Mouse (Mus musculus): Measurements from ENCODE around the gene Dock2. TPM values are rescaled to one million over a fixed set of nuclear protein-coding genes. Genes with fewer than 3 reads are reported as not detected.

Dock2 gene
- polyA plus RNA-seq, 1 experiment: 48.9 TPM

DNA sequence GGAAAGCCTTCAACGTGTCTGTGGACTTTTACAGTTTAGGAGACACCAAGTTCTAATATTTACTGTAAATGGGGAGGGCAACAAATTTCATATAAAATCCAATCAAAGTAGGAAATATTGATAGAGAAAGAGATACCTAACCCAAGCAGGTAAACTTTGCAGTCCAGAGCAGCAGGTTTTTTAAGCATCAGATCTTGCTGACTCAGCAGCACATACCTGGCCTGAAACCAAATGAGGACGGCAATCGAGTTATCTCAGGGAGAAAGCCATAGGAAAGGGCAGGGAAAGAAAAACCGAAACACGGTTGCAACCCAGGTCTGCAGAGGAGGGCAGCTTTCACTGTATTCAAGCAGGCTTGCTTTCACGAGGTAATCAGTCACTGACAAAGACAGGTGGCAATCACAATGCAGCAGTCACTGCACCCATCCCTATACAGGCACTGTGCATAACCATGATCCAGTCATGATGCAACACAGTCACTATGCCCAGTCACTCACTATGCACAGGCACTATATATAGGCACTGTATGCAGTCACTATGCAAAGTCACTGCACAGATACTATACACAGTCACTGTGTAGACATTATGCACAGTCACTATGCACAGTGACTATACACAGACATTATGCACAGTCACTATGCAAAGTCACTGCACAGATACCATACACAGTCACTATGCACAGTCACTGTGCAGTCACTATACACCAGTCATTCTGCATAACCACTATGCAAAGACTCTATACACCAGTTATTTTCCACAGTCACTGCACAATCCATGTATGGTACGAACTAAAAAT lies 258.4 kb downstream of the Dock2 start:
- TF ChIP-seq CTCF (IDR thresholded peaks at IDR 0.05; ENCODE audit: borderline replicate concordance, control insufficient read depth, extremely low read depth, insufficient read depth, low read length, poor library complexity): no peak
- no peak for TF ChIP-seq POLR2A (IDR thresholded peaks at IDR 0.05; ENCODE audit: control insufficient read depth, extremely low read depth, insufficient read depth, low read length, poor library complexity)
- Histone ChIP-seq H3K4me3 (ENCODE audit: control insufficient read depth, insufficient read depth, low read length) (no peak overlapping the region), H3K27me3 (ENCODE audit: control insufficient read depth, insufficient read depth, low read length) (no peaks in the 10 kb centered on the region), H3K27ac (ENCODE audit: control insufficient read depth, insufficient read depth, low read length) (no peak overlapping the region), H3K4me1 (replicated peaks; ENCODE audit: control insufficient read depth, insufficient read depth, low read length) (no peaks in the 10 kb centered on the region), H3K36me3 (ENCODE audit: control insufficient read depth, insufficient read depth, low read length) (no peaks in the 10 kb centered on the region)
- 95% methylated on average over 7 of the region's 7 CpGs for whole genome bisulfite sequencing
- DNase-seq: no peak

DNA sequence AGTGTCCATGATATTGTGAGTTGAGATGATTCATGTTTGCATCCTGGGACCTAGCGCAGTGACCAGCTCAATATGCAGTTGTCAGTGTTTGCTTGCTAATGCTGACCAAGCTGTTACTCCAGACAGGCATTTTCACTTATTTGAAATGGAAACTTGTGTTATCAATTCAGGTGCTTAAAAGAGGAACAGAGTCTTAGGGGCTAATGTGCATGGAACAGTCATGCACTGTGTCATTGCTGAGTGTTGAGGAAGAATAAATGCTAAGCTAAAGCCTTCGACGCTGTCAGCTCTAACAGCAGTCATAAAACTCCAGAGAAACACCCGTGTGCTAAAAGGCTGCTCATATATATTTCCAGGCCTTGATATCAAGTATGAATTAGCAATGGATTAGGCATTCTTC lies 259.1 kb downstream of the Dock2 start:
- Histone ChIP-seq H3K4me1 (replicated peaks; ENCODE audit: control insufficient read depth, insufficient read depth, low read length) (no peaks in the 10 kb centered on the region), H3K27me3 (ENCODE audit: control insufficient read depth, insufficient read depth, low read length) (no peaks in the 10 kb centered on the region), H3K27ac (ENCODE audit: control insufficient read depth, insufficient read depth, low read length) (no peak overlapping the region), H3K4me3 (ENCODE audit: control insufficient read depth, insufficient read depth, low read length) (no peak overlapping the region), H3K36me3 (ENCODE audit: control insufficient read depth, insufficient read depth, low read length) (no peaks in the 10 kb centered on the region)
- 89% methylated on average over 4 of the region's 4 CpGs for WGBS
- TF ChIP-seq CTCF (IDR thresholded peaks at IDR 0.05; ENCODE audit: borderline replicate concordance, control insufficient read depth, extremely low read depth, insufficient read depth, low read length, poor library complexity): no peak
- TF ChIP-seq POLR2A (IDR thresholded peaks at IDR 0.05; ENCODE audit: control insufficient read depth, extremely low read depth, insufficient read depth, low read length, poor library complexity): no peak
- DNase-seq: no peak

DNA sequence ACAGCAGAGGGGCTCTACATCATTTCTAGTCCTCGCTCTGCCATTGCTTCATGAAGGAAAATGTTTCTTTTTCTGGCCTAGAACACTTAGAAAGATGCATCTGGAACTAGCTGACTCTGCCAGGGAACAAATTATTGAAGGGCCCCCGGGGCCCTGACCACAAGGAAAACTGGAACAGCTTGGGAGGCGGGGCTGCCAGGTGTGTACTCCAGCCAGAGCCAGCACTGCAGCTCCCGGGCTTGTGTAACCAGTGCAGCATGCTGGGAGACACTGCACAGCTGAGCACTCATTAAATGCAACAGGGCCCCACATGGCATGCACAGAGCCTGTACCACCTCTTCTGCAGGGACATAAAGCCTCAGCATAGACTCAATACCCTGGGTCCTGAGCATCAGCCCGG lies 265.1 kb downstream of the Dock2 start:
- WGBS: 78% methylated on average over 5 of the region's 5 CpGs
- Histone ChIP-seq H3K27ac (ENCODE audit: control insufficient read depth, insufficient read depth, low read length) (no peak overlapping the region), H3K36me3 (ENCODE audit: control insufficient read depth, insufficient read depth, low read length) (peaks cover 7% of the 10 kb centered on the region), H3K27me3 (ENCODE audit: control insufficient read depth, insufficient read depth, low read length) (no peaks in the 10 kb centered on the region), H3K4me3 (ENCODE audit: control insufficient read depth, insufficient read depth, low read length) (no peak overlapping the region), H3K4me1 (replicated peaks; ENCODE audit: control insufficient read depth, insufficient read depth, low read length) (no peaks in the 10 kb centered on the region)
- DNase-seq: no peak
- no peak for TF ChIP-seq CTCF (IDR thresholded peaks at IDR 0.05; ENCODE audit: borderline replicate concordance, control insufficient read depth, extremely low read depth, insufficient read depth, low read length, poor library complexity)
- no peak for TF ChIP-seq POLR2A (IDR thresholded peaks at IDR 0.05; ENCODE audit: control insufficient read depth, extremely low read depth, insufficient read depth, low read length, poor library complexity)

- H3K4me1 ChIP-seq (replicated peaks; ENCODE audit: control insufficient read depth, insufficient read depth, low read length): no peaks in the 10 kb centered on the region
- H3K27me3 ChIP-seq (ENCODE audit: control insufficient read depth, insufficient read depth, low read length): no peaks in the 10 kb centered on the region
- no peak overlapping the region for H3K27ac ChIP-seq (ENCODE audit: control insufficient read depth, insufficient read depth, low read length)
- DNase-seq: no peak
- TF ChIP-seq CTCF (IDR thresholded peaks at IDR 0.05; ENCODE audit: borderline replicate concordance, control insufficient read depth, extremely low read depth, insufficient read depth, low read length, poor library complexity) (no peak), POLR2A (IDR thresholded peaks at IDR 0.05; ENCODE audit: control insufficient read depth, extremely low read depth, insufficient read depth, low read length, poor library complexity) (no peak)
- 88% methylated on average over 2 of the region's 2 CpGs for WGBS
- H3K36me3 ChIP-seq (ENCODE audit: control insufficient read depth, insufficient read depth, low read length): peaks cover 14% of the 10 kb centered on the region
- H3K4me3 ChIP-seq (ENCODE audit: control insufficient read depth, insufficient read depth, low read length): no peak overlapping the region
These were observed 266.7 kb downstream of the Dock2 start for GRCm38 (mm10) chr11:34516971-34517370.

DNA sequence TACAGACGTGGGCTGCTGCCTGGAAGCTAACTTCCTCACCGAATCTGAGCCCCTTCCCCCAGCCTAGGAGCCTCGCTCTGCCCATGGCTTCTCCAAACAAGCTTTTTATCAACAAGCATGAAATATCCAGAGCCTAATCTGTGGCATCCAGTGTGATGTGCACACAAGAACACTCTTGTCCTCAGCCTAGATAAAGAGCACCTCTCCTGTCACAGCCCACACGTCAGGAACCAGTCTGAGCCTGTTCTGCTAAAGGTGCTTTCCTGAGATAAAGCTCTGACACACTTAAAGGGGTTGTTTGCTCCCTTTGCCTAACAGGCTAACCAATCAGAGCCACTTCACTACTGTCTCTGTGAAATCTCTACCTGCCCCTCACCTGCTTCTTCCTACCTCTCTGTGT lies 268.4 kb downstream of the Dock2 start:
- no peak overlapping the region for H3K27ac ChIP-seq (ENCODE audit: control insufficient read depth, insufficient read depth, low read length)
- no peaks in the 10 kb centered on the region for H3K4me1 ChIP-seq (replicated peaks; ENCODE audit: control insufficient read depth, insufficient read depth, low read length)
- TF ChIP-seq CTCF (IDR thresholded peaks at IDR 0.05; ENCODE audit: borderline replicate concordance, control insufficient read depth, extremely low read depth, insufficient read depth, low read length, poor library complexity) (no peak), POLR2A (IDR thresholded peaks at IDR 0.05; ENCODE audit: control insufficient read depth, extremely low read depth, insufficient read depth, low read length, poor library complexity) (no peak)
- no peaks in the 10 kb centered on the region for H3K27me3 ChIP-seq (ENCODE audit: control insufficient read depth, insufficient read depth, low read length)
- no peak for DNase-seq
- WGBS: 89% methylated on average over 4 of the region's 4 CpGs
- no peak overlapping the region for H3K4me3 ChIP-seq (ENCODE audit: control insufficient read depth, insufficient read depth, low read length)
- peaks cover 27% of the 10 kb centered on the region for H3K36me3 ChIP-seq (ENCODE audit: control insufficient read depth, insufficient read depth, low read length)

DNA sequence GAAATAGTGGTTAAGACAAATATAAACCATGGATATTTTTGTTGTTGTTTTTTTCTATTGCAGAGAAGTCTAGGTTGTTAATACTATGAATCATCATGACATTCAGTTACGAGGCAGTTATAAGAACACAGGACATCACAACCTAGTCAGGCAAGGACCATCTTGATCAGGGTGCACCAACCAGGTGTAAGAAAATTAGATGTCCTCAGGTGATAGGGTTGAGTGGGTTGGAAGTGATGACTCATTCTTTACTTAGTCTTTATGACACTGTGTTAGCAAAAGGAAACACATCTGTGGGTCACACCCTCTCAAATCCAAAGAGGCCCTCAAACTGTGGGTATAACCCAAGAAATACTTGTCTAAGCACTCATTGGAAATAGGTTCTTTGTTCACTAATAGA lies 277.3 kb downstream of the Dock2 start:
- no peak for DNase-seq
- H3K4me3 ChIP-seq (ENCODE audit: control insufficient read depth, insufficient read depth, low read length): no peak overlapping the region
- WGBS: 98% methylated on average over 1 of the region's 1 CpGs
- no peak overlapping the region for H3K27ac ChIP-seq (ENCODE audit: control insufficient read depth, insufficient read depth, low read length)
- TF ChIP-seq POLR2A (IDR thresholded peaks at IDR 0.05; ENCODE audit: control insufficient read depth, extremely low read depth, insufficient read depth, low read length, poor library complexity): no peak
- H3K36me3 ChIP-seq (ENCODE audit: control insufficient read depth, insufficient read depth, low read length): peaks cover 20% of the 10 kb centered on the region
- no peaks in the 10 kb centered on the region for H3K27me3 ChIP-seq (ENCODE audit: control insufficient read depth, insufficient read depth, low read length)
- H3K4me1 ChIP-seq (replicated peaks; ENCODE audit: control insufficient read depth, insufficient read depth, low read length): no peaks in the 10 kb centered on the region

DNA sequence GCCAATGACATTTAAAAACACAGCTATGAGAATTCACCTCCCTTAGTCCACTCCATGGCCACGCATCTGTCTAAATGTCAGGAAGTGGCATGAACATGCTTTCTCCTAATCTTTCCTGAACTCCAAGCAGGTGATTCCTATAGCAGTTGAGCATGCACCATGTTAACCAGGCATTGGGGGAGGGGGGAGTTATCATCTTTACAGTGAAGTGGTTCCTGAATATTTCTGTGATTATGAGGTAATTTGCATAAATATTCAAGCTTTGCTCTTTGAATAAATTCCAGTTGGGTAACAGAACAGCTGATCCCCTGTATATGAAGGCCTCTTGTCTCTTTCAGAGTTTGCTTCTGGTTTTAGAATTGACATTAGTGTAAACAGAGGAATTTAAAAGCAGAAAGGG lies 284.0 kb downstream of the Dock2 start:
- Histone ChIP-seq H3K27ac (ENCODE audit: control insufficient read depth, insufficient read depth, low read length) (no peak overlapping the region), H3K36me3 (ENCODE audit: control insufficient read depth, insufficient read depth, low read length) (peaks cover 50% of the 10 kb centered on the region), H3K27me3 (ENCODE audit: control insufficient read depth, insufficient read depth, low read length) (no peaks in the 10 kb centered on the region), H3K4me1 (replicated peaks; ENCODE audit: control insufficient read depth, insufficient read depth, low read length) (no peaks in the 10 kb centered on the region), H3K4me3 (ENCODE audit: control insufficient read depth, insufficient read depth, low read length) (no peak overlapping the region)
- no peak for DNase-seq
- 98% methylated on average over 1 of the region's 1 CpGs for WGBS
- TF ChIP-seq CTCF (IDR thresholded peaks at IDR 0.05; ENCODE audit: borderline replicate concordance, control insufficient read depth, extremely low read depth, insufficient read depth, low read length, poor library complexity) (no peak), POLR2A (IDR thresholded peaks at IDR 0.05; ENCODE audit: control insufficient read depth, extremely low read depth, insufficient read depth, low read length, poor library complexity) (no peak)
